Mouse (Mus musculus) ES-Bruce4 (cell line): ENCODE data around the gene Ttf1.
"Not testable (repeated sequence)": the region's sequence is repeated elsewhere in the genome, so short reads cannot be mapped to it uniquely, and the experiment has no call there.

Source experiments
- CTCF ChIP-seq: IDR thresholded peaks from one replicate; pipeline ENCODE4 v1.8.1; 2011; ENCODE audit warnings: low read depth, low read length
- EP300 ChIP-seq: IDR thresholded peaks from 2 replicates; pipeline ENCODE4 v1.6.1; 2011; ENCODE audit warnings: low read depth, low read length; ENCODE audit not compliant: insufficient read depth

DNA sequence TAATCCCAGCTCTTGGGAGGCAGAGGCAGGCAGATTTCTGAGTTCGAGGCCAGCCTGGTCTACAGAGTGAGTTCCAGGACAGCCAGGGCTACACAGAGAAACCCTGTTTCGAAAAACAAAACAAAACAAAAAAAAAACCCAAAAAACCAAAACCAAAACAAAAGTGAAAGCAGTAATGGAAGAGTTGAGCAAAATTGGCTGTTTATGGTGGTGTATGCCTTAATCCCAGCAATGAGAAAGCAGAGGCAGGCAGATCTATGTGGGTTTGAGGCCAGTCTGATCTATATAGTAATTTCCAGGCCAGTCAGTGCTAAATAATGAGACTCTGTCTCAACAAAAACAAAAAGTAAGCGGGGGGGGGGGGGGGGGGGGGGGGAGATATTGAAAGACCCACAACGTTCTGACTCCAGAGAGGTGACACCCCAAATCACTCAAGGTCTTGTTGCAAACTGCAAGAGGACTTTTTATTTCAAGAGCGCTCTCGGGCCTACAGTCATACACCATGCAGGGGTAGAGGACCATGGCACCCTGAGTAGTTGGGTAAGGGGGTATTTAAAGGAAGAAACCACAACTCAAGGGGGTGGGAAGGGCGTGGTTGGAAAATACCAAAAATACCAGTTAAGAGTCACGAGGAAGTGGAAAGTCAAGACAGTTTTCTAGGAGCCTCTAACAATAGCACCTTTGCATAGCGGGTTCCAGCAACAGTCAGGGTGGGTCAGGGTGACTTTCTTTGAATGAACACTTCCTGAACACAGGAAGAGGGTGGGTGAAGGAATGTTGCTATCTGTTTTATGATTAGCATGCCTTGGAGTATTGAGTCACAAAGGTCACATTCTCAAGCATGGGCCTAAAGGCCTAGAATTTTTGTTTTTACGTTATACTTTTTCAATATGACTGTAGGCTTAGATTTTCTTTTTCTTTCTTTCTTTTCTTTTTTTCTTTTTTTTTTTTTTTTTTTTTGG is 42.6 kb downstream of the Ttf1 start:
- not testable (repeated sequence) for TF ChIP-seq CTCF, EP300
